Mouse (Mus musculus) liver, adult 2 months (tissue): ENCODE measurements at regions not wholly inside any gene's neighbourhood (a gene's known extent, or its start where the extent isn't known, plus 50 kb on each side); places are given as distances from the start of the nearest gene placed in this dataset.

Experiments used
- DNase-seq: peaks from one replicate; pipeline ENCODE4 v3.0.0-alpha.2; 2011; ENCODE audit warnings: low read depth, low spot score; ENCODE audit errors: extremely low read depth
- H3K27ac ChIP-seq: fragments of 200-500 bp; replicated peaks from 2 replicates; pipeline ENCODE4 v1.5.1; 2012; ENCODE audit warnings: low read depth, mild to moderate bottlenecking, control low read depth, inconsistent platforms, low read length; ENCODE audit not compliant: insufficient read depth
- H3K27me3 ChIP-seq: fragments of 200-500 bp; 2 replicates; pipeline ENCODE4 v1.6.1; 2012; ENCODE audit warnings: mild to moderate bottlenecking, moderate library complexity, low read length, inconsistent platforms; ENCODE audit not compliant: control insufficient read depth, insufficient read depth
- H3K36me3 ChIP-seq: fragments of 200-500 bp; 2 replicates; pipeline ENCODE4 v1.6.1; 2012; ENCODE audit warnings: low read length, inconsistent platforms; ENCODE audit not compliant: control insufficient read depth, insufficient read depth
- H3K4me1 ChIP-seq: fragments of 200-500 bp; 2 replicates; pipeline ENCODE4 v1.6.1; 2011; ENCODE audit warnings: low read length; ENCODE audit not compliant: control insufficient read depth, insufficient read depth
- H3K4me3 ChIP-seq: fragments of 200-500 bp; 2 replicates; pipeline ENCODE4 v1.5.1; 2011; ENCODE audit warnings: low read depth, mild to moderate bottlenecking, control low read depth, low read length, moderate library complexity; ENCODE audit not compliant: insufficient read depth
- H3K79me2 ChIP-seq: fragments of 200-500 bp; 2 replicates; pipeline ENCODE4 v1.6.1; 2012; ENCODE audit warnings: inconsistent platforms, mild to moderate bottlenecking, low read length, moderate library complexity; ENCODE audit not compliant: control insufficient read depth, insufficient read depth
- H3K9ac ChIP-seq: fragments of 200-500 bp; 2 replicates; pipeline ENCODE4 v1.6.1; 2012; ENCODE audit warnings: low read depth, mild to moderate bottlenecking, control low read depth, inconsistent platforms, low read length
- CTCF ChIP-seq: fragments of 200-500 bp; IDR thresholded peaks from 2 replicates; pipeline ENCODE4 v1.5.1; 2011; ENCODE audit warnings: low read depth, low read length, control low read depth
- POLR2A ChIP-seq: fragments of 200-500 bp; IDR thresholded peaks from 2 replicates; pipeline ENCODE4 v1.6.1; 2011; ENCODE audit warnings: low read length, control low read depth; ENCODE audit not compliant: insufficient read depth; ENCODE audit errors: extremely low read depth
- WGBS: fragments of 180-500 bp; shearing (Covaris S2); methylation state at CpG from one replicate; pipeline ENCODE4 v1.1.7; 2018; 5-methylcytosine and 5-hydroxymethylcytosine counted together

DNA sequence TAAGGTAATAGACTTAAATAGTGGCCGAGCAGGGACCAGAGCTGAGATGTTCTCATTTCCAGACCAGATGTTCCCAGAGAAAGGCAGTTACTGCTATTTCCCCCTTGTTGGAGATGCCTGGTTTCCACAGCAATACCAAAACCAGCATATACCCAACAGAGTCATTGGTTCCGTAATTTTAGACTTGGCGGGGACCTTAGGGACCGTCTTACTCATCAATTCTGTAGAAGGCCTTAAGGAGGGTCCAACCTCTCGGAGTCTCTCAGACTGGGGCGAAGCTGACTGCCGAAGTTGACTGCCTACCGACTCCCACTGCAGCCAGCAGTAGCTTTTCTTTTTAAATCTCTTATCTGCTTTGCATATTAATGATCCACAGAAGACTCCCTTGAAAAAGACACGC lies 95.1 kb upstream of the Foxn2 start:
- Histone ChIP-seq H3K4me1 (no peaks in the 10 kb centered on the region), H3K27me3 (no peaks in the 10 kb centered on the region), H3K27ac (no peak overlapping the region), H3K4me3 (no peak overlapping the region), H3K9ac (no peak overlapping the region), H3K79me2 (no peaks in the 10 kb centered on the region), H3K36me3 (no peaks in the 10 kb centered on the region)
- WGBS, result 91% methylated on average over 9 of the region's 9 CpGs
- no peak for DNase-seq
- TF ChIP-seq POLR2A (no peak), CTCF (no peak)

DNA sequence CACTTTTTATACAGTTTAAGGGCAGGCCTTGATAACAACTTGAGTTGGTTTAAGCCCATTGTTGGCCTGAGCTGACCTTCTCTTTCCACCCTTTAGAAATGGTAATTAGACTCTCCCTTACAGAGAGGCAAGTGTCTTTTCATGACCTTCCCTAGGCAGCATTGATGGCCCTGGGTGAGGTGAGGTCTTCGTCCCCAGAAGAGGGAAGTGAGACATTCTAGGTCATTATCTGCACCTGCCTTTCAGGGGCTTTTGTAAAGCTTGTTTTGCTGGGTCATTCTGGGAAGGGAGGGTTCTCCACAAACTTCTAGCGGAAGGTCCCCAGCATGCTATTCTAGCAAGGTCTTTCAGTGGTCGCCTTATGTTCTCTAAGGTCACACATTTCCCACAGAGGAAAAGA lies 93.6 kb upstream of the Foxn2 start:
- H3K27me3 ChIP-seq, result no peaks in the 10 kb centered on the region
- no peak overlapping the region for H3K4me3 ChIP-seq
- H3K9ac ChIP-seq, result no peak overlapping the region
- H3K27ac ChIP-seq, result no peak overlapping the region
- H3K4me1 ChIP-seq, result no peaks in the 10 kb centered on the region
- DNase-seq, result no peak
- no peaks in the 10 kb centered on the region for H3K79me2 ChIP-seq
- 91% methylated on average over 3 of the region's 3 CpGs for WGBS
- TF ChIP-seq CTCF, result no peak
- no peaks in the 10 kb centered on the region for H3K36me3 ChIP-seq

- H3K36me3 ChIP-seq, result no peaks in the 10 kb centered on the region
- no peak for TF ChIP-seq POLR2A
- no peak for TF ChIP-seq CTCF
- H3K9ac ChIP-seq, result no peak overlapping the region
- no peaks in the 10 kb centered on the region for H3K79me2 ChIP-seq
- H3K27ac ChIP-seq, result no peak overlapping the region
- H3K4me3 ChIP-seq, result no peak overlapping the region
- 93% methylated on average over 5 of the region's 5 CpGs for WGBS
- H3K4me1 ChIP-seq, result no peaks in the 10 kb centered on the region
- H3K27me3 ChIP-seq, result no peaks in the 10 kb centered on the region
- no peak for DNase-seq
Observed at GRCm38 (mm10) chr17:88349825-88350460, 90.6 kb upstream of the Foxn2 start.

GRCm38 (mm10) chr17:88350986-88351385 lies 89.5 kb upstream of the Foxn2 start:
- DNase-seq, result no peak

DNA sequence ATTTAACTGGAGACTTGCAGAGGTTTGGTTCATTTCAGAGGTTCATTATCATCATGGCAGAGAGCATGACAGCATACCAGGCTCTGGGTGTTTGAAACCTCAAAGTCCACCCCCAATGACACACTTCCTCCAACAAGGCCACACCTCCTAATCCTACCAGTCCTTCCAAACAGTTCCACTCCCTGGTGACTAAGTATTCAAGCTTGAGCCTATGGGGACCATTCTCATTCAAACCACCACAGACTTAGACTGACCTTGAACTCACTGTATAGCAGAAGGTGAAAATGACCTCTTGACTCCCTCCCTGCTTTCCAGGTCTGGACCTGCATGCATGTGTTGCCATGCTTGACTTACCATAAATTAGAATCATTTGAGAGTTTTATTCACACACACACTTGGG lies 87.6 kb upstream of the Foxn2 start:
- no peak overlapping the region for H3K27ac ChIP-seq
- no peak for DNase-seq
- H3K9ac ChIP-seq, result no peak overlapping the region

More at GRCm38 (mm10) chr17:88350986-88351385, 89.5 kb upstream of the Foxn2 start:
- no peaks in the 10 kb centered on the region for H3K36me3 ChIP-seq
- H3K27ac ChIP-seq, result no peak overlapping the region
- H3K79me2 ChIP-seq, result no peaks in the 10 kb centered on the region
- no peaks in the 10 kb centered on the region for H3K4me1 ChIP-seq
- no peak overlapping the region for H3K9ac ChIP-seq
- H3K4me3 ChIP-seq, result no peak overlapping the region
- TF ChIP-seq POLR2A (no peak), CTCF (no peak)
- WGBS, result 92% methylated on average over 5 of the region's 5 CpGs
- H3K27me3 ChIP-seq, result no peaks in the 10 kb centered on the region

DNA sequence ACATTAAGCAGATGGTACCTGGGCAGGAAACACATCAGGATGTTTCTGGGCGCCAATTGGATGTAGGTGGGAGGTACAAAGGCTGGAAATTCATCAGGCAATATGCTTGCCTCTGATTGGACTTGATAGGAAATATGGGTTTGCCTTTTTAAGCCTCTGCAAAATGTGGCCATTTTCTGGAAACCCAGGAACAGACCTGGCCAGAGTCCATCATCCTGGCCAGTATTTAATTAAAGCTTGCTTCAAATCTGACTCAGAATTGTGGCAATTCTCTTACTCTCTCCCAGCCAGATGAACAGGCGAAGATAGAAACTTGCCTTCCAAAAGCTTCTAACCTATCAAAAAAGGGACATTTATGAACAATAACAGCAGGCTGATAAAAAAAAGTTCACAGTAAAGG lies 79.3 kb upstream of the Foxn2 start:
- no peak for DNase-seq
- WGBS, result 89% methylated on average over 2 of the region's 2 CpGs
- Histone ChIP-seq H3K27me3 (no peaks in the 10 kb centered on the region), H3K36me3 (no peaks in the 10 kb centered on the region), H3K4me3 (no peak overlapping the region), H3K27ac (no peak overlapping the region), H3K9ac (no peak overlapping the region), H3K4me1 (no peaks in the 10 kb centered on the region), H3K79me2 (no peaks in the 10 kb centered on the region)
- TF ChIP-seq CTCF (no peak), POLR2A (no peak)

More for the DNA sequence above, 87.6 kb upstream of the Foxn2 start:
- H3K4me1 ChIP-seq, result no peaks in the 10 kb centered on the region
- TF ChIP-seq CTCF, result no peak
- TF ChIP-seq POLR2A, result no peak
- H3K4me3 ChIP-seq, result no peak overlapping the region
- no peaks in the 10 kb centered on the region for H3K27me3 ChIP-seq
- no peaks in the 10 kb centered on the region for H3K36me3 ChIP-seq
- no peaks in the 10 kb centered on the region for H3K79me2 ChIP-seq
